Mouse (Mus musculus) gastrocnemius, postnatal 4 days (tissue): ENCODE measurements at regions not wholly inside any gene's neighbourhood (a gene's known extent, or its start where the extent isn't known, plus 50 kb on each side); places are given as distances from the start of the nearest gene placed in this dataset.

Experiments
- DNase-seq, 2 experiments: peaks; one replicate each; pipeline ENCODE4 v3.0.0; 2021 to 2022; ENCODE audit warnings: low spot score in 2 of 2, mixed read lengths in 2 of 2

- no peak for DNase-seq
Observed at GRCm38 (mm10) chr1:186505051-186505711, 200.6 kb downstream of the Tgfb2 start.

- no peak for DNase-seq
Observed at GRCm38 (mm10) chr1:186501726-186502125, 204.1 kb downstream of the Tgfb2 start.

- DNase-seq, result no peak
Observed at GRCm38 (mm10) chr1:186497872-186498271, 207.9 kb downstream of the Tgfb2 start.

- no peak for DNase-seq
Observed at GRCm38 (mm10) chr1:186497333-186497732, 208.5 kb downstream of the Tgfb2 start.

GRCm38 (mm10) chr1:186494411-186494783 is 211.4 kb downstream of the Tgfb2 start:
- no peak for DNase-seq

GRCm38 (mm10) chr1:186493664-186494410 is 212.0 kb downstream of the Tgfb2 start:
- DNase-seq, result no peak

- no peak for DNase-seq
Observed at GRCm38 (mm10) chr1:186482177-186482576, 223.6 kb downstream of the Tgfb2 start.

GRCm38 (mm10) chr1:186480019-186480418 is 225.8 kb downstream of the Tgfb2 start:
- no peak for DNase-seq

- DNase-seq, result no peak
Observed at GRCm38 (mm10) chr1:186478428-186479238, 227.2 kb downstream of the Tgfb2 start.

GRCm38 (mm10) chr1:186474844-186475243 is 230.9 kb downstream of the Tgfb2 start:
- DNase-seq, result no peak

- DNase-seq, result no peak
Observed at GRCm38 (mm10) chr1:186474385-186474784, 231.4 kb downstream of the Tgfb2 start.

GRCm38 (mm10) chr1:186472955-186473354 is 232.8 kb downstream of the Tgfb2 start:
- DNase-seq, result no peak

GRCm38 (mm10) chr1:186465526-186465925 is 240.3 kb downstream of the Tgfb2 start:
- no peak for DNase-seq

- no peak for DNase-seq
Observed at GRCm38 (mm10) chr1:186460742-186461141, 245.0 kb downstream of the Tgfb2 start.

- DNase-seq, result no peak
Observed at GRCm38 (mm10) chr1:186458099-186458637, 247.6 kb downstream of the Tgfb2 start.

- no peak for DNase-seq
Observed at GRCm38 (mm10) chr1:186457098-186457497, 248.7 kb downstream of the Tgfb2 start.

GRCm38 (mm10) chr1:186456131-186456530 is 249.7 kb downstream of the Tgfb2 start:
- no peak for DNase-seq

- no peak for DNase-seq
Observed at GRCm38 (mm10) chr1:186455177-186455660, 250.6 kb downstream of the Tgfb2 start.

GRCm38 (mm10) chr1:186454393-186455085 is 251.2 kb downstream of the Tgfb2 start:
- DNase-seq, result no peak

- DNase-seq, result peak in 1 of 2 experiments; percentile 22
Observed at GRCm38 (mm10) chr1:186448841-186449650, 256.7 kb downstream of the Tgfb2 start.
